Mouse (Mus musculus): ENCODE measurements around the gene Tuba4a. TPM values are rescaled to one million over a fixed set of nuclear protein-coding genes. Genes with fewer than 3 reads are reported as not detected.

The Tuba4a gene
- polyA plus RNA-seq, 1 experiment from 2014 or later, result 102 TPM

DNA sequence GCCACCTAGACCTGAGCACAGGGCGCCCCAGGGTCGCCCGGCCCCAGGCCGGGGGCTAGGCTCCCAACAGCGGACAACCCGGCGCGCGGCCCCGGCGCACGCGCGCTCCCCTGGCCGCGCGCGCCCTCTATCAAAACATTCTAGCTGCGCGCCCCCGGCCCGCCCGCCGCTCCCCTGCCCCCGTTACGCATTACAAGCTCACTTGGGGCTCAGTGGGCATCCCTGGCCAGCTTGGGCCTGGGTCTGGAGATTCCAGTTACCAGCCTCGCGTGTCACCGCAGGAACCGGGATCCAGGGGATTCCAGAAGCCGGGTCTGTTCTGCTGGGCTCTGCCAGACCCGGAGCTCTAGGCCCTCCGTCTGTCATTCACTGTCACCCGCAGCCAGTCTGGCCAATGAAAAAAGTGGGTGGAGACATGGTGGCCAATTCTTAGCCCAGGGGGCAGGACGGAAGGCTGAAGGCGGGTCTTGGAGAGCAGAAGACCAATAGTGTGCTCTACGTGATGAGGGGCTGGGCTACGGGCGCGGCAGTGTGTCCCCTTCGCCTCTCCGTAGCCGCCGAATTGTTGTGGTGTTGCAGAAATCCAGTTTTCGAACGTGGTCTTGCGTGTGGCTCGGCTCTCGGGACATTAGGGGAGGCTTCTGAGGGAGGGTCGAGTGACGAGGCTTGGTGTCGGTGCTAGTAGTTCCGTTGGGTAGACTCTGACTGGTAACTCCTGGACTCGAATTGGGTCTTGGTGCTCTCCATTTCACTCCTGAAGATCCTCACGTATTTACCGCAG is 27.9 kb downstream of the Tuba4a start, which contains the start of the genes Ankzf1 and Atg9a:
TSS of gene Ankzf1 (plus strand) at position 530 of the 781 bp plus-strand sequence.
TSS of gene Atg9a (minus strand) at position 575 of the 781 bp plus-strand sequence.
- peaks cover 23% of the 10 kb centered on the region for H3K4me1 ChIP-seq (ENCODE audit: insufficient read depth, low read length)
- H3K4me3 ChIP-seq (ENCODE audit: low read length), result peak within 1 kb of the TSS; percentile 86
- peaks cover 25% of the 10 kb centered on the region for H3K36me3 ChIP-seq (ENCODE audit: insufficient read depth, low read length)
- peak within 1 kb of the TSS; percentile 94 for H3K27ac ChIP-seq (ENCODE audit: low read length)
- peak within 1 kb of the TSS; percentile 92 for H3K4me2 ChIP-seq (replicated peaks; ENCODE audit: low read depth, low read length)
- H3K27me3 ChIP-seq (ENCODE audit: insufficient read depth, low read length), result no peaks in the 10 kb centered on the region
- H3K9ac ChIP-seq (replicated peaks; ENCODE audit: low read length), result peak within 1 kb of the TSS; percentile 90
- no peaks in the 10 kb centered on the region for H3K9me3 ChIP-seq (ENCODE audit: low read length)
- peak; percentile 99 for ATAC-seq (ENCODE audit: low FRiP score, low TSS enrichment)
- WGBS, result under 1% methylated on average over 55 of the region's 56 CpGs

DNA sequence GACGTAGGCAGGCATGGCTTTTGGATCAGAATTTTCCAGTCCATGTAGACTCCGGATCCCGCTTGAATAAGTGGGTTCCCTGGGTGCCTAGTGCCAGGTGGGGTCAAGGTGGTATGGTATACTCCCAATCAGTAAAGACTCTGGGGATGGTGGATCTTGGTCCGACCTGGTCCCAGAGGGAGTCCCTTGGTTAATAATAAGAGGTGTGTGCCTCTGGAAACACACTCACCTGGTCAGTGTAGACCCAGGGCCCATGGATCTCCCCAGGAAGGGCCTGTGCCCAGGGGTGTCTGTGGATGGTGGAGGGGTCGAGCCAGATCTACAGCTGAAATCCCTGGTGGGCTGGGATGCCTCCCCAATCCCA is 28.4 kb downstream of the Tuba4a start:
- Histone ChIP-seq H3K27me3 (ENCODE audit: insufficient read depth, low read length) (no peaks in the 10 kb centered on the region), H3K9me3 (ENCODE audit: low read length) (no peaks in the 10 kb centered on the region), H3K4me2 (replicated peaks; ENCODE audit: low read depth, low read length) (peak overlapping the region; percentile 67), H3K4me3 (ENCODE audit: low read length) (peak overlapping the region; percentile 86), H3K9ac (replicated peaks; ENCODE audit: low read length) (peak overlapping the region; percentile 89), H3K27ac (ENCODE audit: low read length) (peak overlapping the region; percentile 89), H3K4me1 (ENCODE audit: insufficient read depth, low read length) (peaks cover 23% of the 10 kb centered on the region), H3K36me3 (ENCODE audit: insufficient read depth, low read length) (peaks cover 26% of the 10 kb centered on the region)
- 47% methylated on average over 5 of the region's 5 CpGs for WGBS
- ATAC-seq (ENCODE audit: low FRiP score, low TSS enrichment), result no peak

DNA sequence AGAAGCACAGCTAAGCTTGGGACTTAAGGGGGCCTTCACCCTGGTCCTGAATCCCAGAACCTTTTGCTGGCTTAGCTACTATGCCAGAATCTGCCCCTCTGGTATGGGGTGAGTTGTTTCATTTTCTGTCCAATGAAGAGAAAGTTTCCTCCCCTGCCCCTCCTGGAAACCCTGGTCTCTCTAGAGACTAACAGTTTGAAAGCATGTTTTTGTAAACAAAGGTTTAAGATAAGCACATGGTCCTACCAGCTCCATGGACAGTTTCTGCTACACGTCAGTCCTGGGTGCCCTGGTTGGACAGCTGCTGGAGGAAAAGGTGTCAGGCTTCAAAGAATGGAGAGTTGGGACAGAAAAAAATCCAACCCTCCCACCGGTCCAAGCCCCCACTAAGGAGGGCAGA is 29.1 kb downstream of the Tuba4a start:
- no peak overlapping the region; the same call in 1 of the 2 replicates for H3K4me3 ChIP-seq (ENCODE audit: low read length)
- no peaks in the 10 kb centered on the region for H3K27me3 ChIP-seq (ENCODE audit: insufficient read depth, low read length)
- WGBS, result 65% methylated on average over 2 of the region's 2 CpGs
- H3K9me3 ChIP-seq (ENCODE audit: low read length), result no peaks in the 10 kb centered on the region
- peaks cover 26% of the 10 kb centered on the region for H3K36me3 ChIP-seq (ENCODE audit: insufficient read depth, low read length)
- ATAC-seq (ENCODE audit: low FRiP score, low TSS enrichment), result no peak
- H3K9ac ChIP-seq (replicated peaks; ENCODE audit: low read length), result peak overlapping the region; percentile 89; the same call in 1 of the 2 replicates
- H3K4me1 ChIP-seq (ENCODE audit: insufficient read depth, low read length), result peaks cover 23% of the 10 kb centered on the region
- no peak overlapping the region for H3K27ac ChIP-seq (ENCODE audit: low read length)
- H3K4me2 ChIP-seq (replicated peaks; ENCODE audit: low read depth, low read length), result no peak overlapping the region

DNA sequence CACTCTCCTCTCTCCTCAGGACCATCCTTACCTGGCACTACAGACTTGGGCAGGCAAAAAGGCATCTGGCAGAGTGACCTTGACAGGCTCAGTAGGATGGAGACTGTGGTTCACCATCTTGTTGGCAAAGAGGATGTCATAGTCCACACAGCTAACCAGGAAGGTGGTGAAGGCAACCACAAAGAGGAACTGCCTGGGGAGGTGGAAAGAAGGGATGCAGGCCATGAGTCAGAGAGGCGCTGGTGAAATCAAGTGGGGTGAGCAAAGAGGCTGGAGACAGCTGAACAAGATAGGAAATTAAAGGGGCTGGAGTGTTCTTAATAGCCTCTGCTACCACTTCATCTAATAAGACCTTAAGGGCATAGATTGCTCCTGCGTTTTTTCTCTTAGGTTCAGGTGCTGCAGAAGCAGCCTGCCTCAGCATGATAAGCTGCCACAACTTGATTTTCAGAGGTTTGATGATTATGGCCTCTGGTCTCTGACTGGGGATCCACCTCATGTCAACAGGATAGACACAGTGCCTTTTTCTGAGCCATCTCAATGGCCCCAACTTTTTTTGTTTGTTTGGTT is 31.7 kb downstream of the Tuba4a start:
- H3K4me3 ChIP-seq (ENCODE audit: low read length), result no peak overlapping the region
- no peaks in the 10 kb centered on the region for H3K9me3 ChIP-seq (ENCODE audit: low read length)
- H3K36me3 ChIP-seq (ENCODE audit: insufficient read depth, low read length), result peaks cover 31% of the 10 kb centered on the region
- H3K4me2 ChIP-seq (replicated peaks; ENCODE audit: low read depth, low read length), result no peak overlapping the region
- peaks cover 14% of the 10 kb centered on the region for H3K4me1 ChIP-seq (ENCODE audit: insufficient read depth, low read length)
- WGBS, result 82% methylated on average over 2 of the region's 2 CpGs
- no peaks in the 10 kb centered on the region for H3K27me3 ChIP-seq (ENCODE audit: insufficient read depth, low read length)
- H3K27ac ChIP-seq (ENCODE audit: low read length), result no peak overlapping the region
- H3K9ac ChIP-seq (replicated peaks; ENCODE audit: low read length), result no peak overlapping the region
- no peak for ATAC-seq (ENCODE audit: low FRiP score, low TSS enrichment)

DNA sequence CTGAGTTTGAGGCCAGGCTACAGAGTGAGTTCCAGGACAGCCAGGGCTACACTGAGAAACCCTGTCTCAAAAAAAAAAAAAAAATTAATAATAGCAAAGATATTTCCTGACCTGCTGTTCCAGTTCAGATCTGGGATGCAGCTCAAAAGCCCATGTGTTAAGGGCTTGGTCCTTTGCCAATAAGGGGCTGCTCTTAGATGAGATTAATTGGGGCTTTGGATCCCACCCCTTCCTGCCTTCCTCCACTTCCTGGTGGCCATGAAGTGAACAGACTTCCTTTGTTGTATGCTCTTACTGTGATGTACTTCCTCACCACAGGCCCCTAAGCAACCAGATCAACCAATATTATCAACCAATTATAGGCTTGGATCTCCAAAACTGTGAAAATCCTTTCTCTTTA is 32.5 kb downstream of the Tuba4a start:
- Histone ChIP-seq H3K4me2 (replicated peaks; ENCODE audit: low read depth, low read length) (no peak overlapping the region), H3K9me3 (ENCODE audit: low read length) (no peaks in the 10 kb centered on the region), H3K9ac (replicated peaks; ENCODE audit: low read length) (no peak overlapping the region), H3K4me3 (ENCODE audit: low read length) (no peak overlapping the region), H3K27me3 (ENCODE audit: insufficient read depth, low read length) (no peaks in the 10 kb centered on the region), H3K27ac (ENCODE audit: low read length) (no peak overlapping the region), H3K4me1 (ENCODE audit: insufficient read depth, low read length) (peaks cover 12% of the 10 kb centered on the region), H3K36me3 (ENCODE audit: insufficient read depth, low read length) (peaks cover 37% of the 10 kb centered on the region)
- ATAC-seq (ENCODE audit: low FRiP score, low TSS enrichment), result no peak

DNA sequence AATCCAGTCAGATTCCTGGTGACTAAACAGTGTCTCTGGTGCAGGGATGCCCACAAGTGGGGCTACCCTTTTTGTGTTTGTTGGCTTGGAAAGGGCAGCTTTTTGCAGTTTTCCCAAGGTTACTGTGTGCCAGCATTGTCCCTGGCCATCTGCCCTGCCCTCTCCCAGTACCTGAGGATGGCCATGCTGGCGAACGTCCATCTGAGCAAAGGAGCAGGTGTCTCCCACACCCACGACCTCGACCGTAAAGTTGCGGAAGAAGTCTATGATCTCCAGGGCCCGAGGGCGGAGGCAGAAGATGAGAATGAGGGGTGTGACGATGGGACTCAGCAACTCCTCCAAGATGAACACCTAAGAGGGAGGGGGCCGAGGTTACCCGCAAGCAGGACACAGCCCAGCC is 34.2 kb downstream of the Tuba4a start:
- no peak for ATAC-seq (ENCODE audit: low FRiP score, low TSS enrichment)
- Histone ChIP-seq H3K27ac (ENCODE audit: low read length) (no peak overlapping the region), H3K4me3 (ENCODE audit: low read length) (no peak overlapping the region), H3K36me3 (ENCODE audit: insufficient read depth, low read length) (peaks cover 42% of the 10 kb centered on the region), H3K27me3 (ENCODE audit: insufficient read depth, low read length) (no peaks in the 10 kb centered on the region), H3K9me3 (ENCODE audit: low read length) (no peaks in the 10 kb centered on the region), H3K4me1 (ENCODE audit: insufficient read depth, low read length) (peaks cover 4% of the 10 kb centered on the region; the same call in 1 of the 2 replicates), H3K4me2 (replicated peaks; ENCODE audit: low read depth, low read length) (no peak overlapping the region), H3K9ac (replicated peaks; ENCODE audit: low read length) (no peak overlapping the region)
- WGBS, result 90% methylated on average over 11 of the region's 11 CpGs

DNA sequence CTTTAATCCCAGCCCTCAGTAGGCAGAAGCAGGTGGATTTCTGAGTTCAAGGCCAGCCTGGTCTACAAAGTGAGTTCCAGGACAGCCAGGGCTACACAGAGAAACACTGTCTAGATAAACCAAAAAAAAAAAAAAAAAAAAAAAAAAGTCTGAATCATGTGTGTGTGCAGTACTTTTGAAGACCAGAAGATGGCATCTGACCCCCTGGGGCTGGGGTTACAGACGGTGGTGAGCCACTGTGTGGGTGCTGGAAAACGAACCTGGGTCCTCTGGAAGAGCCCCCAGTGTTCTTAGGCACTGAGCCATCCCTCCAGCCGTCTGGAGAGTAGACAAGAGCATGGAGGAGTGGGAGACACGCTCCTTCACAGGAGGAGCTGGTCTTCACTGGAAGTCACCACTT is 37.5 kb downstream of the Tuba4a start:
- Histone ChIP-seq H3K9me3 (ENCODE audit: low read length) (no peaks in the 10 kb centered on the region), H3K27ac (ENCODE audit: low read length) (no peak overlapping the region), H3K36me3 (ENCODE audit: insufficient read depth, low read length) (peaks cover 43% of the 10 kb centered on the region), H3K4me2 (replicated peaks; ENCODE audit: low read depth, low read length) (no peak overlapping the region), H3K9ac (replicated peaks; ENCODE audit: low read length) (no peak overlapping the region), H3K4me3 (ENCODE audit: low read length) (no peak overlapping the region), H3K4me1 (ENCODE audit: insufficient read depth, low read length) (peaks cover 8% of the 10 kb centered on the region), H3K27me3 (ENCODE audit: insufficient read depth, low read length) (no peaks in the 10 kb centered on the region)
- WGBS, result 76% methylated on average over 4 of the region's 4 CpGs
- ATAC-seq (ENCODE audit: low FRiP score, low TSS enrichment), result no peak

DNA sequence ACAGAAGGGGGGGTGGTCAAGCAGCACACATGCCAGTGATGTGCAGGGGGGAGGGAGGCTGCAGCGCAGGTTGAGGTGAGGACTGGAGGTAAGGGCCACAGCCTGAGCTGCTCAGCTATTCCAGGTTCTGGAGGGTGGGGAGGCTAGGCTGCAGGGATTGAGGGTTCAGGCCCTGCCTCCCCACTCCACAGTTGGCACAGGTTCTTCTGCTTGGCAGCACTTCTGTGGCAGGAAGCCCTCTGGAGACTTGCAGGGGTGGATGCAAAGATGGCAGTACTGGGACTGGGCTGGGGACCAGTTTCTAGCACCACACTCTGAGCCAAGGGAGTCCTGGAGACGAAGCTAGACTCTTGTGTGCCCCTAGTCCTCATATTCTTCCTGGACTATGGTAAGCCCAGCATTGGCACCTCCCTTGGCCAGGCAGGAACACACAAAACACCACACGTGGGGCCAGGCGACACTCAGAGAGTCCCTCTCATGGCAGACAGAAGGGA is 38.2 kb downstream of the Tuba4a start:
- H3K4me2 ChIP-seq (replicated peaks; ENCODE audit: low read depth, low read length), result no peak overlapping the region
- peaks cover 8% of the 10 kb centered on the region for H3K4me1 ChIP-seq (ENCODE audit: insufficient read depth, low read length)
- no peaks in the 10 kb centered on the region for H3K9me3 ChIP-seq (ENCODE audit: low read length)
- no peaks in the 10 kb centered on the region for H3K27me3 ChIP-seq (ENCODE audit: insufficient read depth, low read length)
- no peak for ATAC-seq (ENCODE audit: low FRiP score, low TSS enrichment)
- WGBS, result 87% methylated on average over 4 of the region's 4 CpGs
- H3K27ac ChIP-seq (ENCODE audit: low read length), result no peak overlapping the region
- peaks cover 44% of the 10 kb centered on the region for H3K36me3 ChIP-seq (ENCODE audit: insufficient read depth, low read length)
- H3K4me3 ChIP-seq (ENCODE audit: low read length), result no peak overlapping the region
- H3K9ac ChIP-seq (replicated peaks; ENCODE audit: low read length), result no peak overlapping the region

DNA sequence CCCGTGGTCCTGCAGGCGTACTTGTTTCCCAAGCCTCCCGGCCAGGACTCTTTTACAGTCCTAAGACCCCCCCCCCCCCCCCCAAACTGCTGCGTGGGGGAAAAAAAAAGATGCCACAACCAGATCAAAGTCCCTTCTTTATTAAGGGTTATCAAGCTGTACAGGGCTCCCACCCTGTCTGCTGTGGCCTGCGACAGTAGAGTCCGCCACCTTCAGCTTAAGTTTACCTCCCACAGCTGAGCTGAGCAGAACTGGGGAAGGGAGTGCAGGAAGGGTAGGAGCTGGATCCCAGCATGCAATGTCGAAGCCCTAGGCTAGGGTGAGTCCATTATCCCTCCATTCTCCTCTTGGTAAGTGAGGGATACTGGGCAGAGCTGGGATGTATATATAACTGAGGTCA is 38.9 kb downstream of the Tuba4a start:
- ATAC-seq (ENCODE audit: low FRiP score, low TSS enrichment), result peak; percentile 43; the same call in 1 of the 2 replicates

DNA sequence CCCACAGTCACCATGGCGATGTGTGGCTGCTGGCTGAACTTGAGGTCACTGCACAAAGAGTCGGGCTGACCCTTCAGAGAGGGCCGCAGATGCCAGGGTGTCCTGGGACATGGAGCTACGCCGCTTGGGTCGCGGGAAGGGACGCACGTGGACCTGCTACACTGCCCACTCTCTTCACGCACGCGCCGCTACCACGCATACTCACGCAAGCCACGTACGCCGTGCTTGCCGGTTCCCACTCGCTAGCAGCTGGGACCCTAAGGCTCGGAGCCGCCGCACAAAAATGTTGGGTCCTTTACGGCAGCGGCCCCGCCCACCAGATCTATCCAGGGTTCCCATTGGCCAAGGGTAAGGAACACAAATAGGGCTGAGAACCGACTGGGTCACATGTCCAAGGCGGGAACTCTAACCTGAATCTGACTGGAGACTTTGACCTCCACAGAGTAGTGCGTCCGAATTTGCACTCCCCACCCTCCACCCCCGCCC is 39.5 kb downstream of the Tuba4a start, which contains the start of gene Abcb6:
TSS of gene Abcb6 (minus strand) at position 288 of the 486 bp plus-strand sequence.
- Histone ChIP-seq H3K9me3 (ENCODE audit: low read length) (no peaks in the 10 kb centered on the region), H3K27me3 (ENCODE audit: insufficient read depth, low read length) (no peaks in the 10 kb centered on the region), H3K9ac (replicated peaks; ENCODE audit: low read length) (peak within 1 kb of the TSS; percentile 78), H3K4me2 (replicated peaks; ENCODE audit: low read depth, low read length) (peak within 1 kb of the TSS; percentile 98), H3K4me3 (ENCODE audit: low read length) (peak within 1 kb of the TSS; percentile 66), H3K4me1 (ENCODE audit: insufficient read depth, low read length) (peaks cover 8% of the 10 kb centered on the region), H3K36me3 (ENCODE audit: insufficient read depth, low read length) (peaks cover 38% of the 10 kb centered on the region), H3K27ac (ENCODE audit: low read length) (peak within 1 kb of the TSS; percentile 28; the same call in 1 of the 2 replicates)
- peak; percentile 92 for ATAC-seq (ENCODE audit: low FRiP score, low TSS enrichment)
- WGBS, result under 1% methylated on average over 31 of the region's 31 CpGs

More for the DNA sequence above, 38.9 kb downstream of the Tuba4a start:
- H3K27ac ChIP-seq (ENCODE audit: low read length), result no peak overlapping the region
- peak overlapping the region; percentile 66 for H3K4me3 ChIP-seq (ENCODE audit: low read length)
- H3K4me2 ChIP-seq (replicated peaks; ENCODE audit: low read depth, low read length), result peak overlapping the region; percentile 98
- no peak overlapping the region for H3K9ac ChIP-seq (replicated peaks; ENCODE audit: low read length)
- H3K4me1 ChIP-seq (ENCODE audit: insufficient read depth, low read length), result peaks cover 8% of the 10 kb centered on the region
- no peaks in the 10 kb centered on the region for H3K27me3 ChIP-seq (ENCODE audit: insufficient read depth, low read length)
- H3K9me3 ChIP-seq (ENCODE audit: low read length), result no peaks in the 10 kb centered on the region
- 27% methylated on average over 7 of the region's 7 CpGs for WGBS
- peaks cover 41% of the 10 kb centered on the region for H3K36me3 ChIP-seq (ENCODE audit: insufficient read depth, low read length)
